Mouse (Mus musculus) spleen, postnatal 4 days (tissue): ENCODE results near the gene Itgav.
A peak's percentile ranks its signal among the peaks of the same experiment; 100 is the strongest.

Experiments
- DNase-seq, 2 experiments: peaks; one replicate each; pipeline ENCODE4 v3.0.0; 2022; ENCODE audit warnings: low spot score in 2 of 2

Itgav gene

DNA sequence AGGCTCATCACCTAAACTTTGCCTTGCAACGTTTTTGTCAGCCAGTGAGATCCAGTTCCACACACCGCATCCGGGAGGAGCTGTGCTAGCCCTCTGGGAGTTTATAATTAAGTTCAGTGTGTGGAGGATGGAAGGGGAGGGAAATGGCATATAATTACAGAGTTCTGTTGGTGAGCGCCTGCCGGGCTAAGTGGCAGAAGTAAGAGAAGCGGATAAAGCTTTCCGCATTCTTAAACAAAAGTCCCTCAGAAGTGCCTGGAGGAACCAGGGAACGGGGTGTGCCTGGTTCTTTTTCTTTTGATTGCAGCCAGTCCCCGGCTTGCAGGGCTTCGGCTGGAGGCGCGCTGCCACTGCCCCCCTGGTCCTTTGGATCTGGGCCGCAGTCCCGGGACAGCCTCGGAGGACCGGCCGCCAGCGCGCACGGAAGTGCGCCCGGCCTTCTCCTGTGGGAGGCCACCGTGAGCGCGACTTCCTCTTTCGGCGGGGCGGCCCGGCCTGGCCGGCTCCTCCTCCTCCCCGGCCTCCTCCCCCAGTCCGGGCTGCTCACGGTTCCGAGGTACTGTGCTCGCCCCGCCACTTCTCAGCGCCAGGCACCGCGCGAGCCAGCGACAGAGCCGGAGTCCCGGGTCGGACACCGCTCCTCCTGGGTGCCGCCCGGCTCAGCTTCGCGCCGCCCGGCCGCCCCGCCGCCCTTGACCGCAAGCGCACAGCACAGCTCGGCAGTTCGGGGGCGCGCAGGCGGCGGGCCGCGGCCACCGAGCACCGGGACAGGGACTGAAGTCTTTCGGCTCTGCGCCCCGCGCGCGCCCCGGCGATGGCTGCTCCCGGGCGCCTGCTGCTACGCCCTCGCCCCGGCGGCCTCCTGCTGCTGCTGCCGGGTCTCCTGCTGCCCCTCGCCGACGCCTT lies at the start of gene Itgav:
Gene Itgav (plus strand): TSS at position 477 of the 906 bp plus-strand sequence.
- DNase-seq, result peak; percentile 88 to 94

DNA sequence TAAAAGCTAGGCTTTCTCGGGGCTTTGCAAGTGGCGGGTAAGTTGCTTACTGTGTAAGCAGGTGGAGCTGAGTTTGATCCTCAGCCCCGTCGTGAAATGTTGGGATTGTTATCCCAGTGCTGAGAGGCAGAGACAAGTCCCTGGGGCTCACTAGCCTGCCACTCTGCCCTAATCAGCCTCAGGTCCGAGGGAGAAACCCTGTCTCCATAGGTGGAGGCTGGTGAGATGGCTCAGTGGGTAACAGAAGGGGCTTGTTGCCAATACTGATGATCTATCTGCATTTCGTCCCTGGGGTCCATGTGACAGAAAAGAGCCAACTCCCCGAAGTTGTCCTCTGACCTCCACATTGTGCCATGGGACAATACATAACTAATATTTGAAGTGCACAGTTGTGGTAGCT lies 49.8 kb upstream of the Itgav start:
- DNase-seq, result no peak

- no peak for DNase-seq
Measured at GRCm38 (mm10) chr2:83674896-83675295, 49.3 kb upstream of the Itgav start.

GRCm38 (mm10) chr2:83675681-83676080 lies 48.5 kb upstream of the Itgav start:
- no peak for DNase-seq

DNA sequence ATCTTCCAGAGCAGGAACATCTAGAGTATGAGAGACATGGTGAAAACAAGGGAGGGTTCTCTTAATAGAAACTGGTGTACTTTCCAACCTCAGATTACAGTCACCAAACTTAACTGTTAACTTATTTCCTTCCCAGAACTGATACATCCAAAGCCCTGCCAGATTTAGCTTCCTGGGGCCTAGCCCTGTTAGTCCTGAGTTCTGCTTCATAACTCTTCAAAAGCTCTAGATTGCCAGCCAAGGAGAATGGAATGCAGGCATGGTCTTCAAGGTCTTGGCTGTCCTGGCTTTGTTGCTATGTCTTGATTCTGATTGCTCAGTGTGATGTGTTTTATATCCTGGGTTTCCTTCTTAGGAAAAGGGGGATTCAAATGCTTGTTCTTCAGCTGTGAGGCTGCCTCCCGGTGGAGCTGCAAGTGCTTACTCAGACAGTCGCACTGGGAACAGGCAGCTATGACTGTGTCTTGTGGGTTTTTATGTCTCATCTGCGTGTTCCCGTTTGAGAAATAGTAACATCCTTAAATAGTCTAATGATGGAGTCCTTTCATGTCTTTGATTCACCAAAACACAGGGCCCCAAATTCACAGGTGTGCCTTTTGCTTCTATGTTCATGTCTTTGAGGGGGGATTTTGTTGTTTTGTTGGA lies 47.8 kb upstream of the Itgav start:
- no peak for DNase-seq

DNA sequence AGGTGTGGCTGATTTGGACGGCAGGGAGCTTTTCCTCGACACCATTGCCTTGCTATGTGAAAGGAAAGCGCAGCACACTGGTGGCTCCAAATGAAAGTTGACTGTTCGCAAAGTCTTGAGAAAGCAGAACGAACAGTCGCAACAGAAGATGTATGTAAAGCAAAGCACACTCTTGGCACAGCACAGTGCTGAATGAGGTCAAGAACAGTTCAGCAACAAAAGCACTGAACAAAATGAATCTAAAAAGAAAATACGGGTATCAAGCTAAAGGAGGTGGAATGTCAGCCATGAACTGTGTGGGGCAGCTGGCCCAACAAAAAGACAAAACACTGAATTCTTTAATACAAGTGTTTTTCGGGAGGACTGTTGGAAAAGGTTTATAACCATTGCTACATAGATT lies 42.9 kb upstream of the Itgav start:
- DNase-seq, result no peak

DNA sequence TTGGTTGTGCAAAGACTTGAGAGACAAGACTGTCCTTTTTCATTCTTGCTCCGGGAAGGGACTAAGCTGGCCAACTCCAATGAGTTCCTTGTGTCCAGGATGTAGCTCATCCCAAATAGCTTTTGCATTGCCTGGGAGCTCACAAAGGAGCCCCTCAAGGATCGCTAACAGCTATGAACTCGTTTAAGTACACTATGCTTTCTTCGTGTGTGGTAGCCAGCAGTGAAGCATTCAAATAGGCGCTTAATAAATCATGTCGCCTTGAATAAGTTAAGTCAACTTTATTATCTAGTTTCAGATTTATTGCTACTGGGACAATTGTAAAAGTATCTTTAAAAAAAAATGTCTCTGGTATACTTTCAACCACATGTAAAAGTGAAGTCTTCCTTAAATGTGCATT lies 42.4 kb upstream of the Itgav start:
- peak in 1 of 2 experiments; percentile 29 for DNase-seq

DNA sequence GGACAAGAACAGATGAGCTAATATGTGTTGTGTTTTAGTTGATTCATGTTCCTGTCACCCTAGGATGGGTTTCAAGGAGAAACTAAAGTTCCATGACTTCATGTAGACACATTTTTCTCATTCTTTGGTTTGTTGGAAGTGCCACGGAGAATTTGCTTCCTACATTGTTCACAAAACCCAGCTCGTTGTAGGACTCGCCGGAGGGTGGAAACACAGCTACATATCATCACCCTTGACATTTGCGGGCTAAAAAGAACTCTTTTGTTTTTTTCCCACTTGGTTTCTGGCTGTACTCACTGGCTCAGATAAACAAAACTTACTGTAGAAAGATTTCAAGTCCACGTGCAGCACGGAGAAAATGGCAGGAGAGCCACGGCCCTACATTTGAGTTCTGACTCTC lies 41.9 kb upstream of the Itgav start:
- peak in 1 of 2 experiments; percentile 19 for DNase-seq

- DNase-seq, result peak in 1 of 2 experiments; percentile 24
Measured at GRCm38 (mm10) chr2:83683731-83684519, 40.3 kb upstream of the Itgav start.

GRCm38 (mm10) chr2:83684691-83685090 lies 39.5 kb upstream of the Itgav start:
- no peak for DNase-seq

- no peak for DNase-seq
Measured at GRCm38 (mm10) chr2:83690372-83690771, 33.8 kb upstream of the Itgav start.

DNA sequence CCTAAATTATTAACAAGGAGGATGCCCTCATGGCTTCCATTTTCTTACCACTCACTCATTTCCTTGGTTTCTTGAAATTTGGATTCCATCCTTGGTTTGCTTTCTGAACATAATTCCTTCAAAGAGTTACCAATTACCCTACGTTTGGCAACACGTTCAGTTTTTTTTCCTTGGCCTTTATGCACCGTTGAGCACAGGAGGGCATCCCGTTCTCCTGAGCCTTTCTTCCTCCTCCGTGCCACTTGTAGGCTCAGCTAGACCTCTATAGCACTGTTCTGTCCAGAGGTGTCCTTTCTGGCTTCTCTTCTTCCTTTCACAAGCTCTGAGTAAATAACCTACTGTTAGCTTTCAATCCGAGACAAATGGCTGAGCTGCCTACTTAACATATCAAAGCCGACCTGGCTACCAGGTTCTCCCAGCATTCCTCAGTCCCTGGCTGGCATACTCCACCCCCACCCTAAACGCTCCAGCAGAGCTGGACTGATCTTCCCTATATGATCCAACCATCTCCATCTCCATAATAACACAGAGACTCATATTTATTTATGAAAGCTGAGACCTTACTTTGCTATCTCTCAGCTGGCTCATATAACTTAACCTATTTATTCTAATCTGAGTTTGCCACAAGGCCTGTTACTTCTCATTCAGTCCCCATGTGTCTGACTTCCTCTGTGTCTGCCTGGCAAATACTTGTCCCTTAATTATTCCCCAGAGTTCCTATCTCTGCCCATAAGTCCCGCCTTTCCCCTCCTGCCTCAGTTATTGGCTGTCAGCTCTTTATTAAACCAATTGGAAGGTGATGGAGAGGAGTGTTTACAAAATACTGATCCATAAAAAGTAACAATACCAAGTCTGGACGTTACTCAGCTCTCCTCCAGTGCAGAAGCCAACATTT lies 31.3 kb upstream of the Itgav start:
- DNase-seq, result no peak

- DNase-seq, result no peak
Measured at GRCm38 (mm10) chr2:83694061-83694460, 30.1 kb upstream of the Itgav start.

GRCm38 (mm10) chr2:83695345-83696247 lies 28.6 kb upstream of the Itgav start:
- no peak for DNase-seq

DNA sequence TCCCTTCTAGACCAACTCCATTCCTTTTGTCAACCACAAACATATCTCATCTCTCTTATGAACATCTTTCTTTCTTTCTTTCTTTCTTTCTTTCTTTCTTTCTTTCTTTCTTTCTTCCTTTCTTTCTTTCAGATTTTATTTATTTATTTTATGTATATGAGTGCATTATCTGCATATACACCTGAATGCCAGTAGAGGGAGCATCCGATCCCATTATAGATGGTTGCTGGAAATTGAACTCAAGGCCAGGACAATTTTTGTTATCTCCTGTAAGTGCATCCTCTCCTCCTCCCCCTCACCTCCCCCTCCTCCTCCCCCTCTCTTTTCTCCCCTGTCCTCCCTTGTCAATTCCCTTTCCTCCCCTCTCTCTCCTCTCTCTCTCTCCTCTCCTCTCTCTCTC lies 25.7 kb upstream of the Itgav start:
- no peak for DNase-seq

DNA sequence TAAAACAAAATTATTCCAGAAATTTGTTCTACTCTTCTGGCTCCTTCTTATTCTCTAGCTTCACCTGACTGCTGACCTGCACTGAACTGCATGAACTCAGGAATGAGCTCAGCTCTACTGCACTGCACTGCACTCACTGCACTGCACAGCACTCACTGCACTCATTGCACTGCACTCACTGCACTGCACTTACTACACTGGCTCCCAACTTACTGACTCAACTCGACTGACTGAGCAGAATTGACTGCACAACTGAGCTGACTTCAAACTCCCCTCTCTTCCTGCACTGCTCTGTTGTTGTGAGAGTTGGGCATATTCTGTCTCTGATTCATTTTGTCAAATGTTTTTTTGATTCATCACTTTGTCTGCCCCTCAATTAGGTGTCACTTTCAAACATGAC lies 24.9 kb upstream of the Itgav start:
- no peak for DNase-seq

DNA sequence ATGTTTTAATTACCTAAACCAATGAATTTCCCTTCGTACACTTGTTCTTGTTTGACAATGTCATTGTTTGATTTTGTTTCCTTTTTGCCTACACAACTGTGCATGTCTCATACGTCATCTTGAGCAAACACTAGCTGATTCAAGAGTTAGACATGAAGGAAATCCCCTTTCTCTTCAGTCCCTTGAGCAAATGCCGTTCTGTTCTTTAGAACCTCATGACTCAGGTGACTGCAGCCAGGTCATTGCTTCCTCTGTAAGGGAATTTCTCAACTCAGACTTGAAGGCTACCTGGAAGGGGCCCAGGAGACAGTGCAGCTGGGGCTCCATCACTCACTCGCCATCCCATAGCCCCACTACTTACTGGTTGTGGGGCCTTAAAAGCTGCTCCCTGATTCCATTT lies 23.5 kb upstream of the Itgav start:
- DNase-seq, result no peak

DNA sequence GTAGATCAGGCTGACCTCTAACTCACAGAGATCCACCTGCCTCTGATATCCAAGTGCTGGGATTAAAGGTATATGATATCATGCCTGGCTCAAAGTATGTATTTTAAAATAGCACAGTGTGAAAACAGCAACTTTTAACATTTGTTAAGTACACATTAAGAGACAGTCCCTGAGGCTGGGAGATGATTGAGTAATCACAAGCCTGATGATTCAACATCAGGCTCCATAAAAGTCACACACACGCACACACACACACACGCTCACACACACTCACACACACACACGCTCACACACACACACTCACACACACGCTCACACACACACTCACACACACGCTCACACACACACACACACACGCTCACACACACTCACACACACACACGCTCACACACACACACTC lies 21.8 kb upstream of the Itgav start:
- DNase-seq, result no peak

DNA sequence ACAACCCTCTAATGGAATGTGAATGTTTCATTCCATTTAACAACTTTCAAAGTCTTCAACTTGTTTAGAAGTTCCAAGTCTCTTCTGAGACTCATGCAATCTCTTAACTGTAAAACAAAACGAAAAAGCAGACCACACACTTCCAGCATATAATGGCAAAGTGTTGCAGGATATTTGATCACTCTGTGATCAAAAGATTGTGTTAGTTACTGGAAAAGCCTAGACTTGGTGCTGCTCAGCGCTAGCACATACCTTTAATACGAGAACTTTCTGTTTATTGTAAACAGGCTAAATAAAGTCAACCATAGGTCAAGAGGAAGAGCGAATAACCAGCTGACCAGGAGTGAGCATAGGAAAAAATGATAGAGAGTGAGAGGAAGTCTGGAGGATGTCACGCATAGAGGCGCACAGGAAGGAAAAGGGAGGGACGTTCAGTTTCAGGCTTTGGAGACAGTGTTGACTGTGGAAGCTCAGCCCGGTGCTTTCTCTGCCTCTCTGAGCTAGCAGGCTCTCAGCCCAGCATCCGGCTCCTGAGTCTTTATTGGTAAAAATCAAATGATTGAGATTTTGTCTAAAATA lies 18.5 kb upstream of the Itgav start:
- DNase-seq, result no peak
